32 mouse cellular contexts compared by ENCODE assay signal in genomic region chr1:90771172-90771571, GRCm38 (mm10).
DNase-seq lines count a peak whose midpoint lies in the region; ATAC-seq lines count a peak whose summit lies in the region.
"Had no signal": no experiment of that assay in that cellular context is flagged by ENCODE, and none has a peak within 500 bp of the region (broad histone marks: within the 10 kb centered on the region; RNA-seq: fewer than 3 reads in every experiment).

No protein-coding gene starts in this region.

- 64% methylated on average over 4 of the region's 4 CpGs for WGBS in embryonic facial prominence, embryonic 12.5 days
- WGBS in embryonic facial prominence, embryonic 10.5 days: 71% methylated on average over 4 of the region's 4 CpGs
- WGBS in lung, embryonic 15.5 days: 58% methylated on average over 4 of the region's 4 CpGs
- WGBS in hindbrain, embryonic 16.5 days: 50% methylated on average over 4 of the region's 4 CpGs

- H3K9me3 ChIP-seq in embryonic facial prominence, embryonic 12.5 days: no peaks in the 10 kb centered on the region
- no peaks in the 10 kb centered on the region for H3K9me3 ChIP-seq in embryonic facial prominence, embryonic 10.5 days
- H3K9me3 ChIP-seq in lung, embryonic 15.5 days: no peaks in the 10 kb centered on the region
- no peaks in the 10 kb centered on the region for H3K9me3 ChIP-seq in hindbrain, embryonic 16.5 days (ENCODE audit: control insufficient read depth, low read length)
- H3K9me3 ChIP-seq: forebrain, embryonic 10.5 days; forebrain, embryonic 15.5 days; hindbrain, embryonic 13.5 days; liver, embryonic 12.5 days; midbrain, embryonic 10.5 days; midbrain, embryonic 15.5 days; neural tube, embryonic 15.5 days; stomach, embryonic 15.5 days had no signal

- no peak for ATAC-seq in embryonic facial prominence, embryonic 12.5 days (ENCODE audit: insufficient number of reproducible peaks, insufficient read depth, low FRiP score, low TSS enrichment)
- no peak for ATAC-seq in lung, embryonic 15.5 days (ENCODE audit: borderline replicate concordance, extremely low read depth, low FRiP score, low TSS enrichment)
- no peak for ATAC-seq in hindbrain, embryonic 16.5 days
- ATAC-seq: forebrain, embryonic 15.5 days; liver, embryonic 12.5 days; liver, postnatal 0 days; midbrain, embryonic 15.5 days; Patski had no signal

- H3K4me2 ChIP-seq in embryonic facial prominence, embryonic 12.5 days (replicated peaks): no peak overlapping the region
- H3K4me2 ChIP-seq in lung, embryonic 15.5 days: no peak overlapping the region
- H3K4me2 ChIP-seq in hindbrain, embryonic 16.5 days (ENCODE audit: low read length): no peak overlapping the region
- H3K4me2 ChIP-seq: forebrain, embryonic 15.5 days; heart, embryonic 11.5 days; hindbrain, embryonic 13.5 days; liver, embryonic 12.5 days; midbrain, embryonic 15.5 days; neural tube, embryonic 15.5 days; stomach, embryonic 15.5 days had no signal

- H3K27ac ChIP-seq in embryonic facial prominence, embryonic 12.5 days: 0 out of 2 replicates have a peak overlapping the region, but pooled peaks have one; percentile 13
- H3K27ac ChIP-seq in embryonic facial prominence, embryonic 10.5 days (replicated peaks): no peak overlapping the region
- H3K27ac ChIP-seq in lung, embryonic 15.5 days: peak overlapping the region; percentile 78
- H3K27ac ChIP-seq in hindbrain, embryonic 16.5 days (ENCODE audit: low read depth, low read length): no peak overlapping the region
- H3K27ac ChIP-seq: forebrain, embryonic 10.5 days; forebrain, embryonic 15.5 days; hindbrain, embryonic 13.5 days; liver, embryonic 12.5 days; midbrain, embryonic 10.5 days; midbrain, embryonic 15.5 days; neural tube, embryonic 15.5 days had no signal

- no peak overlapping the region for H3K9ac ChIP-seq in embryonic facial prominence, embryonic 12.5 days
- no peak overlapping the region for H3K9ac ChIP-seq in lung, embryonic 15.5 days
- no peak overlapping the region for H3K9ac ChIP-seq in hindbrain, embryonic 16.5 days (ENCODE audit: low read depth, low read length)
- H3K9ac ChIP-seq: forebrain, embryonic 15.5 days; hindbrain, embryonic 13.5 days; liver, embryonic 12.5 days; liver, postnatal 0 days; midbrain, embryonic 15.5 days; neural tube, embryonic 15.5 days; stomach, embryonic 15.5 days had no signal

- no peak overlapping the region for H3K4me3 ChIP-seq in embryonic facial prominence, embryonic 12.5 days
- no peak overlapping the region for H3K4me3 ChIP-seq in embryonic facial prominence, embryonic 10.5 days
- no peak overlapping the region for H3K4me3 ChIP-seq in lung, embryonic 15.5 days
- H3K4me3 ChIP-seq in hindbrain, embryonic 16.5 days (ENCODE audit: low read length): no peak overlapping the region
- H3K4me3 ChIP-seq: forebrain, embryonic 10.5 days; forebrain, embryonic 15.5 days; hindbrain, embryonic 13.5 days; liver, embryonic 12.5 days; midbrain, embryonic 10.5 days; midbrain, embryonic 15.5 days; neural tube, embryonic 15.5 days; stomach, embryonic 15.5 days had no signal

- no peak for DNase-seq in embryonic facial prominence, embryonic 10.5 days (ENCODE audit: low spot score)
- no peak for DNase-seq in lung, postnatal 36 days
- peak; percentile 72 for DNase-seq in Muller cell, postnatal 12 days (ENCODE audit: inconsistent ontology term)
- no peak for DNase-seq in kidney, postnatal 36 days
- DNase-seq: adrenal gland, postnatal 10 days; cerebellum, adult 11 months; cerebellum, postnatal 10 days; gastrocnemius, postnatal 25 days; heart, adult 18-20 months; heart, postnatal 4 days; kidney, adult 11 months; kidney, postnatal 14 days; liver, postnatal 0 days; lung, postnatal 10 days; retina, postnatal 1 day; right cerebral cortex, postnatal 14 days; thymus, adult 18-20 months; thymus, postnatal 25 days had no signal

- H3K27me3 ChIP-seq in embryonic facial prominence, embryonic 12.5 days: no peaks in the 10 kb centered on the region
- no peaks in the 10 kb centered on the region; the same call in 1 of the 2 replicates for H3K27me3 ChIP-seq in embryonic facial prominence, embryonic 10.5 days (replicated peaks; ENCODE audit: low read depth, poor library complexity, severe bottlenecking)
- H3K27me3 ChIP-seq in lung, embryonic 15.5 days: no peaks in the 10 kb centered on the region
- no peaks in the 10 kb centered on the region for H3K27me3 ChIP-seq in hindbrain, embryonic 16.5 days (replicated peaks; ENCODE audit: control insufficient read depth, insufficient read depth, low read length)
- H3K27me3 ChIP-seq: forebrain, embryonic 15.5 days; hindbrain, embryonic 13.5 days; liver, embryonic 12.5 days; midbrain, embryonic 15.5 days; neural tube, embryonic 15.5 days; Patski; stomach, embryonic 15.5 days had no signal

- peaks cover 13% of the 10 kb centered on the region for H3K4me1 ChIP-seq in embryonic facial prominence, embryonic 12.5 days
- peaks cover 22% of the 10 kb centered on the region for H3K4me1 ChIP-seq in embryonic facial prominence, embryonic 10.5 days
- H3K4me1 ChIP-seq in lung, embryonic 15.5 days: peaks cover 25% of the 10 kb centered on the region
- peaks cover 3% of the 10 kb centered on the region for H3K4me1 ChIP-seq in hindbrain, embryonic 16.5 days (ENCODE audit: control insufficient read depth, insufficient read depth, low read depth, low read length)
- H3K4me1 ChIP-seq: forebrain, embryonic 15.5 days; liver, embryonic 12.5 days; midbrain, embryonic 15.5 days had no signal

- H3K36me3 ChIP-seq in embryonic facial prominence, embryonic 12.5 days: peaks cover 37% of the 10 kb centered on the region
- H3K36me3 ChIP-seq in embryonic facial prominence, embryonic 10.5 days (replicated peaks): no peaks in the 10 kb centered on the region
- peaks cover 35% of the 10 kb centered on the region for H3K36me3 ChIP-seq in lung, embryonic 15.5 days
- no peaks in the 10 kb centered on the region for H3K36me3 ChIP-seq in hindbrain, embryonic 16.5 days (ENCODE audit: control insufficient read depth, insufficient read depth, low read length)
- H3K36me3 ChIP-seq: forebrain, embryonic 10.5 days; forebrain, embryonic 15.5 days; G1E; hindbrain, embryonic 13.5 days; liver, embryonic 12.5 days; midbrain, embryonic 10.5 days; midbrain, embryonic 15.5 days; neural tube, embryonic 15.5 days had no signal

Comparison
In these comparisons a context has a peak if more than half of its experiments do, and no peak if none do; other contexts are left out.
1. H3K27ac ChIP-seq: peak in embryonic facial prominence, embryonic 12.5 days (single experiment) and lung, embryonic 15.5 days (single experiment); none in embryonic facial prominence, embryonic 10.5 days (single experiment) and hindbrain, embryonic 16.5 days (single experiment).